Comparison of ENCODE assay signal across 8 mouse cellular contexts in genomic region chr8:45068759-45069386, GRCm38 (mm10). TPM values are rescaled to one million over a fixed set of nuclear protein-coding genes. Genes with fewer than 3 reads are reported as not detected.
DNase-seq lines count a peak whose midpoint lies in the region; ATAC-seq and TF ChIP-seq lines count a peak whose summit lies in the region.

Gene Mtnr1a (plus strand): TSS chr8:45069137.

- no peaks in the 10 kb centered on the region for H3K4me1 ChIP-seq in bone marrow, adult 2 months (ENCODE audit: control insufficient read depth, insufficient read depth, low read length)
- H3K4me1 ChIP-seq in embryonic facial prominence, embryonic 10.5 days, result peaks cover 14% of the 10 kb centered on the region
- H3K4me1 ChIP-seq in intestine, postnatal 0 days (replicated peaks; ENCODE audit: control insufficient read depth, insufficient read depth, low read length), result no peaks in the 10 kb centered on the region

- intact Hi-C loops in left cerebral cortex, postnatal 14 days (cut with DNase I), result loop anchor here (1.0 kb wide), 1 partner anchor 167 kb away; no protein-coding TSS in a partner anchor

- H3K9ac ChIP-seq in intestine, postnatal 0 days (ENCODE audit: low read depth, low read length), result no peak within 1 kb of the TSS

- no peaks in the 10 kb centered on the region for H3K36me3 ChIP-seq in embryonic facial prominence, embryonic 10.5 days (replicated peaks)
- no peaks in the 10 kb centered on the region for H3K36me3 ChIP-seq in intestine, postnatal 0 days (ENCODE audit: control insufficient read depth, insufficient read depth)

- peak within 1 kb of the TSS; percentile 63 for H3K4me2 ChIP-seq in intestine, postnatal 0 days (replicated peaks; ENCODE audit: low read depth)

- no peak for TF ChIP-seq POLR2A in bone marrow, adult 2 months (IDR thresholded peaks at IDR 0.05; ENCODE audit: borderline replicate concordance, control insufficient read depth, low read depth, low read length)

- peak; percentile 68 for TF ChIP-seq CTCF in bone marrow, adult 2 months (IDR thresholded peaks at IDR 0.05; ENCODE audit: control insufficient read depth, insufficient read depth, low read length)
- peak; percentile 100 for TF ChIP-seq CTCF in intestine, postnatal 0 days (IDR thresholded peaks at IDR 0.05; ENCODE audit: low read depth)

- no peak within 1 kb of the TSS for H3K27ac ChIP-seq in bone marrow, adult 2 months (ENCODE audit: control insufficient read depth, insufficient read depth, low read depth, low read length, poor library complexity)
- H3K27ac ChIP-seq in embryonic facial prominence, embryonic 10.5 days (replicated peaks), result no peak within 1 kb of the TSS
- no peak within 1 kb of the TSS for H3K27ac ChIP-seq in intestine, postnatal 0 days (ENCODE audit: low read depth, low read length)

- peak; percentile 92 for DNase-seq in embryonic facial prominence, embryonic 10.5 days (ENCODE audit: low spot score)
- peak; percentile 92 for DNase-seq in heart, adult 11 months
- peak; percentile 82 to 94 for DNase-seq in left cerebral cortex, postnatal 14 days (ENCODE audit: low spot score in 2 of 2)
- peak; percentile 71 to 82 for DNase-seq in right cerebral cortex, postnatal 36 days (ENCODE audit: low spot score in 2 of 2)

- peak; percentile 81 for ATAC-seq in intestine, postnatal 0 days
- peak; percentile 90 for ATAC-seq in megakaryocyte progenitor cell, adult 5-6 weeks (replicated peaks; ENCODE audit: poor library complexity)
- no peak for ATAC-seq in erythroblast, adult 5-6 weeks (replicated peaks; ENCODE audit: low FRiP score, poor library complexity, severe bottlenecking)

- H3K27me3 ChIP-seq in embryonic facial prominence, embryonic 10.5 days (replicated peaks; ENCODE audit: low read depth, poor library complexity, severe bottlenecking), result peaks cover 9% of the 10 kb centered on the region
- no peaks in the 10 kb centered on the region for H3K27me3 ChIP-seq in intestine, postnatal 0 days (replicated peaks; ENCODE audit: control insufficient read depth, insufficient read depth, low read length)

- no peaks in the 10 kb centered on the region for H3K9me3 ChIP-seq in embryonic facial prominence, embryonic 10.5 days
- no peaks in the 10 kb centered on the region for H3K9me3 ChIP-seq in intestine, postnatal 0 days (ENCODE audit: control insufficient read depth)

- no peak within 1 kb of the TSS for H3K4me3 ChIP-seq in bone marrow, adult 2 months (replicated peaks; ENCODE audit: control insufficient read depth, low read depth, low read length)
- H3K4me3 ChIP-seq in embryonic facial prominence, embryonic 10.5 days, result peak within 1 kb of the TSS; percentile 53
- peak within 1 kb of the TSS; percentile 21 for H3K4me3 ChIP-seq in intestine, postnatal 0 days (ENCODE audit: low read depth, low read length)

- 11% methylated on average over 29 of the region's 29 CpGs for WGBS in bone marrow, adult 2 months
- 8% methylated on average over 29 of the region's 29 CpGs for WGBS in embryonic facial prominence, embryonic 10.5 days
- 8% methylated on average over 29 of the region's 29 CpGs for WGBS in intestine, postnatal 0 days

RNA-seq across cellular contexts. Expression of gene Mtnr1a, which starts in this region (rescaled TPM):
- not detected in 2 replicates for polyA plus RNA-seq in bone marrow, adult 2 months (2011; ENCODE audit: insufficient read depth, insufficient read length, low replicate concordance, missing spikeins)
- 0.09 TPM in 2 replicates for polyA plus RNA-seq in embryonic facial prominence, embryonic 10.5 days (2016; fragmentation: Nextera tagmentation; extraction: Ambion mirVana)
- polyA plus RNA-seq in intestine, postnatal 0 days (2015; fragmentation: Nextera tagmentation; extraction: Ambion mirVana), result 0.18 TPM in 1 of 2 replicates, not detected in the other
- not detected for total RNA-seq in left cerebral cortex, postnatal 14 days (2021)
- not detected in 2 replicates for total RNA-seq in megakaryocyte progenitor cell, adult 5-6 weeks (2015)
- total RNA-seq in megakaryocyte progenitor cell, adult 5-6 weeks (2017), result not detected in 2 replicates
- total RNA-seq in erythroblast, adult 5-6 weeks (2015; ENCODE audit: low replicate concordance), result not detected in 2 replicates
- total RNA-seq in erythroblast, adult 5-6 weeks (2017; ENCODE audit: low replicate concordance), result not detected in 2 replicates

Comparison
In these comparisons a context has a peak if more than half of its experiments do, and no peak if none do; other contexts are left out.
1. Peak in DNase-seq and H3K4me3 ChIP-seq in embryonic facial prominence, embryonic 10.5 days; RNA of the gene not detected or under 1 TPM.
2. Peak in ATAC-seq, H3K4me3 ChIP-seq and H3K4me2 ChIP-seq in intestine, postnatal 0 days; RNA of the gene not detected or under 1 TPM.
3. Peak in DNase-seq in left cerebral cortex, postnatal 14 days; RNA of the gene not detected or under 1 TPM.
4. Peak in ATAC-seq in megakaryocyte progenitor cell, adult 5-6 weeks; RNA of the gene not detected or under 1 TPM.